Mouse (Mus musculus) liver, embryonic 14.5 days (tissue): ENCODE data around the gene Crcp. TPM values are rescaled to one million over a fixed set of nuclear protein-coding genes. Genes with fewer than 3 reads are reported as not detected.
A peak's percentile ranks its signal among the peaks of the same experiment; 100 is the strongest.

Experiments used
- ATAC-seq: fragments of 200-750 bp; cut with Nextera tagmentation; 2 replicates; pipeline ENCODE4 v1.8.0; 2017; ENCODE audit warnings: moderate number of reproducible peaks, mild to moderate bottlenecking, moderate library complexity; ENCODE audit not compliant: insufficient read depth
- DNase-seq, 3 experiments: peaks; one replicate each; pipeline ENCODE4 v3.0.0-alpha.2; 2012 to 2013; ENCODE audit warnings: low read depth in 3 of 3, low spot score in 3 of 3
- H3K27ac ChIP-seq: fragments of 300-500 bp; sonication (generic); 2 replicates; pipeline ENCODE4 v1.5.1; 2014; ENCODE audit warnings: moderate library complexity, mild to moderate bottlenecking, control low read depth, inconsistent platforms
- H3K27me3 ChIP-seq: fragments of 300-500 bp; sonication (generic); 2 replicates; pipeline ENCODE4 v1.6.1; 2014; ENCODE audit warnings: mild to moderate bottlenecking, low read length, moderate library complexity; ENCODE audit not compliant: control insufficient read depth, insufficient read depth
- H3K36me3 ChIP-seq: fragments of 300-500 bp; sonication (generic); replicated peaks from 2 replicates; pipeline ENCODE4 v1.6.1; 2014; ENCODE audit warnings: low read depth; ENCODE audit not compliant: control insufficient read depth, insufficient read depth
- H3K4me1 ChIP-seq, 2 experiments: fragments of 200-500 bp in 1 of 2; fragments of 300-500 bp in 1 of 2; sonication (generic) in 1 of 2; replicated peaks; 2 replicates each; pipeline ENCODE4 v1.6.1; 2012 to 2014; ENCODE audit warnings: antibody characterized with exemption in 1 of 2, inconsistent platforms in 1 of 2, low read length in 1 of 2; ENCODE audit not compliant: control insufficient read depth in 2 of 2, insufficient read depth in 2 of 2
- H3K4me2 ChIP-seq: fragments of 300-500 bp; sonication (generic); 2 replicates; pipeline ENCODE4 v1.6.1; 2014; ENCODE audit warnings: low read depth, mild to moderate bottlenecking, control low read depth, moderate library complexity
- H3K4me3 ChIP-seq, 2 experiments: fragments of 200-500 bp in 1 of 2; fragments of 300-500 bp in 1 of 2; sonication (generic) in 1 of 2; 2 replicates each; pipeline ENCODE4 v1.5.1; 2012 to 2014; ENCODE audit warnings: low read depth in 2 of 2, low read length in 2 of 2, mild to moderate bottlenecking in 2 of 2, control low read depth in 1 of 2, inconsistent platforms in 1 of 2, moderate library complexity in 1 of 2; ENCODE audit not compliant: insufficient read depth in 1 of 2
- H3K9ac ChIP-seq: fragments of 300-500 bp; sonication (generic); replicated peaks from 2 replicates; pipeline ENCODE4 v1.6.1; 2014; ENCODE audit warnings: mild to moderate bottlenecking, control low read depth, moderate library complexity
- H3K9me3 ChIP-seq: fragments of 300-500 bp; sonication (generic); 2 replicates; pipeline ENCODE4 v1.6.1; 2016; ENCODE audit warnings: low read length, mixed read lengths; ENCODE audit not compliant: control insufficient read depth
- CTCF ChIP-seq: IDR thresholded peaks from 2 replicates; pipeline ENCODE4 v1.5.1; 2016; ENCODE audit warnings: antibody characterized with exemption, low read depth, control low read depth
- EP300 ChIP-seq: IDR thresholded peaks from 2 replicates; pipeline ENCODE4 v1.6.1; 2016; ENCODE audit warnings: antibody characterized with exemption, low read depth
- WGBS: fragments of 180-500 bp; shearing (Covaris S2); extraction: QIAGEN DNeasy Blood & Tissue Kit; methylation state at CpG from one replicate; pipeline ENCODE4 v1.1.7; 2014; ENCODE audit not compliant: insufficient replicate concordance; 5-methylcytosine and 5-hydroxymethylcytosine counted together
- polyA plus RNA-seq, 2 experiments: library from polyadenylated mRNA; depleted of rRNA in 1 of 2; stranded (reverse) in 1 of 2; unstranded in 1 of 2; fragments of >200 nt; fragmentation: Nextera tagmentation in 1 of 2; extraction: Ambion mirVana in 1 of 2; gene quantifications; 2 replicates each; pipeline versions ENCODE4 v1.2.1 to v1.2.3; 2012 to 2014

The Crcp gene
- polyA plus RNA-seq, 2 experiments: 14.7 to 15.8 TPM

DNA sequence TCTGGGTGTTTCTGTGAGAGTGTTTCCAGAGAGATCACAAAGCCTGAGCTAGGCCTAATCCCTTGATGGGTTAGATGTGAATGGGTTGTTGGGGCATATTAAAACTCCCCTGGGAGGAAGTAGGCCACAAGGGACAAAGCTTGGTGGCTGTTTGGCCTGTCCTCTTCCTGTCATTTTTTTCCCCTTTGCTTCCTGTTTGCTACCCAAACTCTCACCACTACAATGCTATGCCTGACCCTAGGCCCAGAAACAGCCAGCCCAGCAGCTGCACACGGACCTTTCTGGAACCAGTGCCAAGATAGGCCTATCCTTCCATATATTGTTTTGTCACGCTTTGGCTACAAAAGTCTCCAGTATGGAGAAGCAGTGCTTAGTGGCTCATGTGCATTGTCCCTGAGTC, 33.0 kb downstream of the Crcp start:
- ATAC-seq (no peak), DNase-seq (no peak)
- no peaks in the 10 kb centered on the region for H3K27me3 ChIP-seq
- WGBS: 47% methylated on average over 2 of the region's 2 CpGs
- no peaks in the 10 kb centered on the region for H3K4me1 ChIP-seq
- TF ChIP-seq CTCF (no peak), EP300 (no peak)
- H3K4me2 ChIP-seq: no peak overlapping the region
- H3K36me3 ChIP-seq: peaks cover 3% of the 10 kb centered on the region; the same call in 1 of the 2 replicates
- H3K4me3 ChIP-seq: no peak overlapping the region
- no peak overlapping the region for H3K27ac ChIP-seq
- H3K9ac ChIP-seq: no peak overlapping the region
- H3K9me3 ChIP-seq: no peaks in the 10 kb centered on the region

- peaks cover 3% of the 10 kb centered on the region; the same call in 1 of the 2 replicates for H3K36me3 ChIP-seq
- no peaks in the 10 kb centered on the region for H3K27me3 ChIP-seq
- H3K4me1 ChIP-seq: peaks cover 3 to 12% of the 10 kb centered on the region in 2 experiments
- ATAC-seq: no peak
- no peaks in the 10 kb centered on the region for H3K9me3 ChIP-seq
- no peak overlapping the region for H3K4me3 ChIP-seq
- H3K27ac ChIP-seq: no peak overlapping the region
- H3K4me2 ChIP-seq: no peak overlapping the region
- H3K9ac ChIP-seq: no peak overlapping the region
- TF ChIP-seq EP300: no peak
- no peak for TF ChIP-seq CTCF
- 75% methylated on average over 2 of the region's 2 CpGs for WGBS
- no peak for DNase-seq
Observed at GRCm38 (mm10) chr5:130063760-130064159, 34.7 kb downstream of the Crcp start.

- no peak overlapping the region for H3K4me3 ChIP-seq
- H3K4me2 ChIP-seq: no peak overlapping the region
- 87% methylated on average over 1 of the region's 1 CpGs for WGBS
- ATAC-seq: no peak
- H3K36me3 ChIP-seq: no peaks in the 10 kb centered on the region; the same call in 1 of the 2 replicates
- no peak for DNase-seq
- peaks cover 3 to 12% of the 10 kb centered on the region in 2 experiments for H3K4me1 ChIP-seq
- no peak overlapping the region for H3K27ac ChIP-seq
- TF ChIP-seq CTCF (peak; percentile 77), EP300 (no peak)
- H3K9ac ChIP-seq: no peak overlapping the region
- no peaks in the 10 kb centered on the region for H3K27me3 ChIP-seq
- H3K9me3 ChIP-seq: no peaks in the 10 kb centered on the region
Observed at GRCm38 (mm10) chr5:130065579-130065978, 36.5 kb downstream of the Crcp start.

DNA sequence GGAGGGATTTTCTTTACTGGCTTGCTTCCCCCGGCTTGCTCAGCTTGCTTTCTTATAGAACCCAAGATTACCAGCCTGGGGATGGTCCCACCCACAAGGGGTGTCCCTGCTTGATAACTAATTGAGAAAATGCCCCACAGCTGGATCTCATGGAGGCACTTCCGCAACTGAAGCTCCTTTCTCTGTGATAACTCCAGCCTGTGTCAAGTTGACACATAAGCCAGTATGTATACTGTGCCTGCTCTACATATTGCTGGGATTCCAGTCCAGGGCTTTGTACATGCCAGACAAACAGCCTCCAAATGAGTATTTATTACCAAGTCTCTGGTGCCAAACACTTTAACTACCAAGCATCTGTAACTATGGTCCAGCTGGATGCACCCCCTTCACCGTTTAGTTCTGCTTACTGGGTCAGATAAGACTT, 38.8 kb downstream of the Crcp start:
- H3K4me2 ChIP-seq: peak overlapping the region; percentile 24
- WGBS: 13% methylated on average over 3 of the region's 3 CpGs
- ATAC-seq (peak; percentile 85), DNase-seq (peak in 2 of 3 experiments; percentile 37 to 38)
- H3K36me3 ChIP-seq: no peaks in the 10 kb centered on the region
- no peak overlapping the region for H3K4me3 ChIP-seq
- H3K4me1 ChIP-seq: peaks cover 3 to 12% of the 10 kb centered on the region in 2 experiments
- no peak overlapping the region; the same call in 1 of the 2 replicates for H3K9ac ChIP-seq
- no peaks in the 10 kb centered on the region for H3K9me3 ChIP-seq
- TF ChIP-seq CTCF (no peak), EP300 (peak; percentile 59)
- H3K27me3 ChIP-seq: no peaks in the 10 kb centered on the region
- no peak overlapping the region for H3K27ac ChIP-seq

GRCm38 (mm10) chr5:130073026-130073425, 43.9 kb downstream of the Crcp start, which contains the start of gene Tpst1:
TSS of gene Tpst1 (plus strand) at chr5:130073326.
- Histone ChIP-seq H3K36me3 (no peaks in the 10 kb centered on the region), H3K9ac (no peak within 1 kb of the TSS), H3K4me1 (peaks cover 2 to 5% of the 10 kb centered on the region in 2 experiments), H3K9me3 (no peaks in the 10 kb centered on the region), H3K27ac (no peak within 1 kb of the TSS), H3K4me2 (no peak within 1 kb of the TSS), H3K4me3 (no peak within 1 kb of the TSS), H3K27me3 (no peaks in the 10 kb centered on the region)
- no peak for DNase-seq
- WGBS: 79% methylated on average over 6 of the region's 6 CpGs
- TF ChIP-seq EP300: no peak
- TF ChIP-seq CTCF: no peak
- no peak for ATAC-seq
